Mouse (Mus musculus) limb, embryonic 14.5 days (tissue): ENCODE data around the gene Fzd4. TPM values are rescaled to one million over a fixed set of nuclear protein-coding genes. Genes with fewer than 3 reads are reported as not detected.

ENCODE experiments used
- ATAC-seq: fragments of 200-750 bp; cut with Nextera tagmentation; 2 replicates; pipeline ENCODE4 v1.8.0; 2017; ENCODE audit warnings: low read depth, moderate number of reproducible peaks, moderate TSS enrichment; ENCODE audit not compliant: low FRiP score
- DNase-seq: peaks from one replicate; pipeline ENCODE4 v3.0.0-alpha.2; 2015; ENCODE audit warnings: low spot score
- H3K27ac ChIP-seq: fragments of 300-500 bp; sonication (generic); replicated peaks from 2 replicates; pipeline ENCODE4 v1.5.1; 2014; ENCODE audit warnings: low read depth, mild to moderate bottlenecking, low read length, moderate library complexity, mixed read lengths
- H3K27me3 ChIP-seq: fragments of 300-500 bp; sonication (generic); 2 replicates; pipeline ENCODE4 v1.6.1; 2014; ENCODE audit warnings: low read length, mixed read lengths; ENCODE audit not compliant: control insufficient read depth, insufficient read depth
- H3K36me3 ChIP-seq: fragments of 300-500 bp; sonication (generic); 2 replicates; pipeline ENCODE4 v1.6.1; 2014; ENCODE audit warnings: mild to moderate bottlenecking, low read length, moderate library complexity, mixed read lengths; ENCODE audit not compliant: control insufficient read depth, insufficient read depth
- H3K4me1 ChIP-seq: fragments of 300-500 bp; sonication (generic); 2 replicates; pipeline ENCODE4 v1.6.1; 2014; ENCODE audit warnings: antibody characterized with exemption, low read length, mixed read lengths; ENCODE audit not compliant: control insufficient read depth, insufficient read depth
- H3K4me2 ChIP-seq: fragments of 300-500 bp; sonication (generic); replicated peaks from 2 replicates; pipeline ENCODE4 v1.6.1; 2014; ENCODE audit warnings: low read depth, mild to moderate bottlenecking, low read length, moderate library complexity; ENCODE audit not compliant: severe bottlenecking
- H3K4me3 ChIP-seq: fragments of 300-500 bp; sonication (generic); replicated peaks from 2 replicates; pipeline ENCODE4 v1.5.1; 2014; ENCODE audit warnings: low read length
- H3K9ac ChIP-seq: fragments of 300-500 bp; sonication (generic); 2 replicates; pipeline ENCODE4 v1.6.1; 2014; ENCODE audit warnings: mild to moderate bottlenecking, low read depth, low read length, moderate library complexity; ENCODE audit not compliant: severe bottlenecking
- H3K9me3 ChIP-seq: fragments of 300-500 bp; sonication (generic); 2 replicates; pipeline ENCODE4 v1.6.1; 2016; ENCODE audit warnings: low read length; ENCODE audit not compliant: control insufficient read depth
- POLR2A ChIP-seq: fragments of 200-500 bp; IDR thresholded peaks from 2 replicates; pipeline ENCODE4 v1.8.0; 2012; ENCODE audit warnings: inconsistent platforms, mild to moderate bottlenecking, moderate library complexity, borderline replicate concordance; ENCODE audit not compliant: insufficient read depth, insufficient read length; ENCODE audit errors: extremely low read depth
- WGBS: fragments of 180-500 bp; shearing (Covaris S2); extraction: QIAGEN DNeasy Blood & Tissue Kit; methylation state at CpG from one replicate; pipeline ENCODE4 v1.1.7; 2014; 5-methylcytosine and 5-hydroxymethylcytosine counted together
- polyA plus RNA-seq, 2 experiments: library from polyadenylated mRNA; depleted of rRNA in 1 of 2; stranded (reverse) in 1 of 2; unstranded in 1 of 2; fragments of >200 nt; fragmentation: Nextera tagmentation in 1 of 2; extraction: Ambion mirVana in 1 of 2; gene quantifications; 2 replicates each; pipeline versions ENCODE4 v1.2.1 to v1.2.3; 2012 to 2014

Gene Fzd4
- polyA plus RNA-seq, 2 experiments: 20.2 to 23.6 TPM

DNA sequence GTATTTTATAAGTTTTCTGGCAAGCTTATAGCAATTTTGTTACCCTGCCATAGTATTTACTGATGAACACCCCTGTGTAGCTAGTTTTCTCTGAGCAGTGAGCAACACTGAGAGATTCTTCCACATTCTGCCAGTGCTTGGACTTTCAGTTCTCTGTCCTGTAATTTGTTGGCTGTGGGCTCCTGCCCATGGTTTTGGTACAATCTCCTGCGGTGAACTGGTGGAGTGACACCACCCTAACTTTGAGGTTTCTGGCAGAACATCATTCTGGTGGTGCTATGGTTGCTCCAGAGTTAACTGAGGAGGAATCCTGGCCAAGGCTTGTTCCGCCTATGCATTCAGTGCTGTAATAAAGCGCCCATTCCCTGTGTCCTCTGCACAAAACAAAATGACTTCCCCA is 21.3 kb upstream of the Fzd4 start:
- H3K9me3 ChIP-seq: no peaks in the 10 kb centered on the region
- H3K36me3 ChIP-seq: no peaks in the 10 kb centered on the region
- ATAC-seq (no peak), DNase-seq (no peak)
- no peak for TF ChIP-seq POLR2A
- no peak overlapping the region for H3K9ac ChIP-seq
- 66% methylated on average over 3 of the region's 3 CpGs for WGBS
- no peak overlapping the region for H3K4me3 ChIP-seq
- no peak overlapping the region for H3K4me2 ChIP-seq
- H3K4me1 ChIP-seq: peaks cover 28% of the 10 kb centered on the region
- no peak overlapping the region for H3K27ac ChIP-seq
- H3K27me3 ChIP-seq: no peaks in the 10 kb centered on the region

- no peaks in the 10 kb centered on the region for H3K9me3 ChIP-seq
- H3K27ac ChIP-seq: no peak overlapping the region
- 77% methylated on average over 3 of the region's 3 CpGs for WGBS
- ATAC-seq (no peak), DNase-seq (no peak)
- no peak overlapping the region for H3K4me3 ChIP-seq
- H3K4me2 ChIP-seq: no peak overlapping the region
- no peak overlapping the region for H3K9ac ChIP-seq
- H3K36me3 ChIP-seq: no peaks in the 10 kb centered on the region
- TF ChIP-seq POLR2A: no peak
- peaks cover 18% of the 10 kb centered on the region for H3K4me1 ChIP-seq
- no peaks in the 10 kb centered on the region for H3K27me3 ChIP-seq
These were observed 15.2 kb upstream of the Fzd4 start for GRCm38 (mm10) chr7:89388981-89389380.

- H3K9ac ChIP-seq: no peak overlapping the region
- H3K27me3 ChIP-seq: no peaks in the 10 kb centered on the region
- H3K4me1 ChIP-seq: peaks cover 18% of the 10 kb centered on the region
- no peak overlapping the region for H3K27ac ChIP-seq
- no peaks in the 10 kb centered on the region for H3K9me3 ChIP-seq
- DNase-seq (no peak), ATAC-seq (no peak)
- H3K36me3 ChIP-seq: no peaks in the 10 kb centered on the region
- H3K4me2 ChIP-seq: no peak overlapping the region
- 64% methylated on average over 2 of the region's 2 CpGs for WGBS
- TF ChIP-seq POLR2A: no peak
- no peak overlapping the region for H3K4me3 ChIP-seq
These were observed 13.5 kb upstream of the Fzd4 start for GRCm38 (mm10) chr7:89390660-89391059.

DNA sequence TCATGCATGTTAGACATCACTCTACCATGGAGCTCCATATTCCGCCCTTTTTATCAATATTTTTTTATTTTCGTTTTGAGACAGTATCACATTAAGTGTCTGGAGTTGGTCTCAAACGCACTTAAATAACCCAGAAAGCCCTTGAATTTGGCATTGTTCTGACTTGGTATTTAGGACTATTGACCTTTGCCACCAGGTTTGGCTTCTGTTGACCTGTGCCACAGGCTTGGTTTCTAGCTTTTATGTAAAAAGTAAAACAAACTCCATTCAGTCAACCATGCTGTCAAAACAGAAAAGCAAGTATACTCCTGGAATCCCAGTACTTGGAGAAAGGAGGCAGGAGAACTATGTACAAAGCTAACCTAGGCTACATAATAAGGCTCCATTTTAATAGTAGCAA is 12.9 kb upstream of the Fzd4 start:
- Histone ChIP-seq H3K9ac (no peak overlapping the region), H3K4me2 (no peak overlapping the region), H3K36me3 (no peaks in the 10 kb centered on the region), H3K27ac (no peak overlapping the region), H3K27me3 (no peaks in the 10 kb centered on the region), H3K4me3 (no peak overlapping the region), H3K4me1 (peaks cover 18% of the 10 kb centered on the region), H3K9me3 (no peaks in the 10 kb centered on the region)
- DNase-seq: no peak
- no peak for TF ChIP-seq POLR2A
- no peak for ATAC-seq
- 83% methylated on average over 3 of the region's 3 CpGs for WGBS

GRCm38 (mm10) chr7:89391831-89392230 is 12.3 kb upstream of the Fzd4 start:
- no peak for TF ChIP-seq POLR2A
- no peak overlapping the region for H3K27ac ChIP-seq
- no peak overlapping the region for H3K4me2 ChIP-seq

GRCm38 (mm10) chr7:89392388-89392787 is 11.8 kb upstream of the Fzd4 start:
- DNase-seq (no peak), ATAC-seq (no peak)
- 47% methylated on average over 4 of the region's 4 CpGs for WGBS
- no peaks in the 10 kb centered on the region for H3K36me3 ChIP-seq
- no peak overlapping the region for H3K27ac ChIP-seq
- no peak overlapping the region for H3K4me2 ChIP-seq
- no peaks in the 10 kb centered on the region for H3K27me3 ChIP-seq
- TF ChIP-seq POLR2A: no peak
- no peak overlapping the region for H3K4me3 ChIP-seq
- peaks cover 13% of the 10 kb centered on the region; the same call in 1 of the 2 replicates for H3K4me1 ChIP-seq
- H3K9ac ChIP-seq: no peak overlapping the region
- H3K9me3 ChIP-seq: no peaks in the 10 kb centered on the region

More at GRCm38 (mm10) chr7:89391831-89392230, 12.3 kb upstream of the Fzd4 start:
- H3K9ac ChIP-seq: no peak overlapping the region
- DNase-seq (no peak), ATAC-seq (no peak)
- H3K36me3 ChIP-seq: no peaks in the 10 kb centered on the region
- WGBS: 71% methylated on average over 4 of the region's 4 CpGs
- H3K4me3 ChIP-seq: no peak overlapping the region
- no peaks in the 10 kb centered on the region for H3K9me3 ChIP-seq
- no peaks in the 10 kb centered on the region for H3K27me3 ChIP-seq
- H3K4me1 ChIP-seq: peaks cover 13% of the 10 kb centered on the region; the same call in 1 of the 2 replicates
